Mouse (Mus musculus): Measurements from ENCODE around the gene Nr1h2.
A peak's percentile ranks its signal among the peaks of the same experiment; 100 is the strongest.

Gene Nr1h2

DNA sequence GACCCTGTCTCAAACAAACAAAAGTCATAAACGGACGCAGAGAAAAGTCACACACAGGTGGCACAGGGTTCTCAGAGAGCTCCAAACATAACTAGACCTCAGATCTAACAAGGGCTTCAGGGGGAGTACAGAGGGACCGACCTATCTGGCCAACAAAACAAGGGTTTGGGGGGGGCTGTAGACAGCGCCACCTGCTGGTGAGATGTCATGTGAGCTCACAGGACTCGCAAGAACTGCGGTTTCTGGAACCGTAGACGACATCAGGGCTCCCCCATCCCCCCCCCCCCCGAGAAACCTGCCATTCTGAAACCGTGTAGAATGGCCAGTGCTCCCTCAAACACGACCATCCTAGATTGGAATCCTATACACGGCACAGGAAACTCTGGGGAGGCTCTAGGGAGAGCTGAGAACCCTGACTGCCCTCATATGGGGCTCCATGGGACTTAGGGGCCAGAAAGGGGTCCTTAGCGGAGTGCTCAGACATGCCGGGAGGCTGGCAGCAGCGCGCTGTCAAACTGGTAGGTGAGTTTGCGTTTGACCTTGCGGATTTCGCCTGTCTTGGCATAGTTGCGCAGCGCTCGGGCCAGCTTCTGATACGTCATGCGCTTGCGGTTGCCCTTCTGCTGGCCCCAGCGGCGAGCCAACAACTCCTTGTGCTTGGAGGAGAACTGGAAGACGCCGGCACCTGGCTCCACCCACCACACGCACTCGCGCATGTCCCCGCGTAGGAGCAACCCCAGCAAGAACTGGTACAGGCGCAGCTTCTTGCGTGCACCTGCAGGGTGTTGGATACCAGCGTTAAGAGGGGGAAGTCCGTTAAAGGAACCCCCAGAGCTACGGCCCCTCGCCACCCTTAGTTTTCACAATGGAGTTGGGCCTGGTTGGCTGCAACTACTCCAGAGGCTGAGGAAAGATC lies 26.0 kb downstream of the Nr1h2 start:
- DNase-seq: peak; percentile 82 to 85

DNA sequence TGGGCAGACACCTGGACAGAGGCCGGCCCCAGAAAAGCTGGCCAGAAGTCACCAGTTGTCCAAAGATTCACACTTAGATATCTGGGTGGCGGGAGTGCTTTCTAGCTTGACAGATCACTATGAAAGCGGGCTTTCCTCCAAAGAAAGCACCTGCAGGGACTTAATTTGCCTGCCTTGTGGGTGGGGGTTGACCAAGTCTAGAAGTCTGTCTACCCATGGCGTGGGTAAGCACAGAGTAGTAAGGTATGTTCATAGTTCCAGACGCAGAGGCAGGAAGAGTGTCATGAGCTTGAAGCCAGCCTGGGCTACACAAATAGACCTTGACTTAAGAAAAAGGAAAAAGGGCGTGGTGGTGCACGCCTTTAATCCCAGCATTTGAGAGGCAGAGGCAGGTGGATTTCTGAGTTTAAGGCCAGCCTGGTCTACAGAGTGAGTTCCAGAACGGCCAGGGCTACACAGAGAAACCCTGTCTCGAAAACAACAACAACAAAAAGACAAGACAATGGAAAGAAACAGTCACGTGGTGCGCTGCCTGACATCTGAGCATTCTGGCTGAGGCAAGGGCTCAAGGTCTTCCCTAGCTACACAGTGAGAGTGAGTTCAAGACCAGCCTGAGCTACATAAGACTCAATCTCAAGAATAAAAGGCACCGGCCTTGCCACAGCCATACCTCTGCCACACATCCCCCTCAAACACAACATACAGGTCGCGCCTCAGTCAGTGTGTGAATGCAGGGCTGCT lies 27.2 kb downstream of the Nr1h2 start:
- no peak for DNase-seq

GRCm38 (mm10) chr7:44525126-44525832 lies 28.5 kb downstream of the Nr1h2 start:
- no peak for DNase-seq

GRCm38 (mm10) chr7:44524502-44524901 lies 29.2 kb downstream of the Nr1h2 start, which contains the start of gene Mybpc2:
TSS of gene Mybpc2 (minus strand) at chr7:44524656.
- no peak for DNase-seq

GRCm38 (mm10) chr7:44523056-44523455 lies 30.7 kb downstream of the Nr1h2 start:
- no peak for DNase-seq

- DNase-seq: peak; percentile 77 to 79
Observed at GRCm38 (mm10) chr7:44521710-44522109, 32.0 kb downstream of the Nr1h2 start.

DNA sequence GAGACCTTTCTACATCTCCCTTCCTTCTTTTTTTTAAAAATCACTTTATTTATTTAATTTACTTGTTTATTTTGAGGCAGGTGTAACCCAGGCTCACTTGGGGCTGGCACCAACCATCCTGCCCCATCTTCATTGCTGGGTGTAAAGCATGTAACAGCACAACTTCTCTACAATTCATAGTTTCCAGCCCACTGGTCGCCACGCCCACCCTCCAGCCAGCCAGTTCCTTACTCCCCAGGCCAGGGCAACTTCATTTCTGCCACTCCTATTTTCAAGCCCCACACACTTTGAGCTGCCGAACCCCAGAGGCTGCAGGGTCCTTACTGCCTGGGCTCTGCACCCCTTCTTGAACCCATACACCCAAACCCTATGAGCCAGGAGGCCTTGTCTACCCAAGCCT lies 32.8 kb downstream of the Nr1h2 start:
- DNase-seq: no peak

DNA sequence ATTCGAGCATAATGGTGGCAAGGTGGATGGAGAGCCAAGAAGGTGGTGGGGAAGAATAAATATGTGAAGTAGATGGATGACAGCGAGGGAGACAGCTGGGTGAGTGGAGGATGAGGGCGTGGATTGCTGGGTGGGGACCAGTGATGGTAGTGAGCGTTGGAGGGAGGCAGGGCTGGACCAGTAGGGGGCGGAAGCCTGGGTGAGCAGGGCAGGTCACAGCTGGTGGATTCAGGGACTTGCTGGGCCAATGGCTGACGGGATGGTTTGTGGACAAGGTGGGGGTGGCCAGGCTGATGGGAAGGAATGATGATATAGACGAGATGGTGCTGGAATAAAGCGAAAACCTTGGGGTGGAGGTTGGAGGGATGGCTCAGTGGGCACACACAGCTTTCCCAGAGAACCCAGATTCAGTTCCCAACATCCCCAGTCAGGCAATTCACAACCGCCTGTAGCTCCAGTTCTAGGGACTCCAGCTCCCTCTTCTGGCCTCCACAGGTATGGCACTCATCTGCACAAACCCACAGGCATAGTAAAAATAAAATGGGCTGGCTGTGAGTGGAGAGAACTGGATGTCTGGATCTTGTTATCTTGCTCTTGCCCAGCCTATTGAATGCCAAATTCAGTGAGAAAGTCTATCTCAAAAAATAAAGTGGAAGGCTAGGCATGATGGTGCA lies 34.4 kb downstream of the Nr1h2 start:
- DNase-seq: no peak

GRCm38 (mm10) chr7:44507491-44507890 lies 46.3 kb downstream of the Nr1h2 start:
- no peak for DNase-seq

GRCm38 (mm10) chr7:44501563-44502115 lies 52.1 kb downstream of the Nr1h2 start:
- peak; percentile 65 to 69 for DNase-seq

DNA sequence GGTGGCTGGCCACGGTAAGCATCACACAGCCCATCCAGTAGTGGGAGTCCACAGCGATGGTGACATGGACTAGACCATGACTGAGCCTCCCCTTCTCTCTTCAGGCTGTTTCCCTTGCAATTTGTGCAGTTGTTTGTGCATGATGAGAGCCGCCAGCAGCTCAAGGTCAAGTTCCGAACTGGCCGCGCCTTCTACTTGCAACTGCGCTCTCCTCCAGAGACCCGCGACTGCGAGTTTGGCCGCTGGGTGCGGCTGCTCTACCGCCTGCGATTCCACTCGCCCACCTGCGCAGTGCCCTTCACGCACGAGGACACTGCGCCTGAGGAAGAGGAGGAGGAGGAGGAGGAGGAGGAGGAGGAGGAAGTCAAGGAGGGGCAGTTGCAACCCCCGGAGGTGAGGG lies 53.7 kb downstream of the Nr1h2 start:
- DNase-seq: no peak

All from thymus, postnatal 36 days (tissue).